Comparison of ENCODE assay signal across 26 mouse cellular contexts in the genomic region with DNA sequence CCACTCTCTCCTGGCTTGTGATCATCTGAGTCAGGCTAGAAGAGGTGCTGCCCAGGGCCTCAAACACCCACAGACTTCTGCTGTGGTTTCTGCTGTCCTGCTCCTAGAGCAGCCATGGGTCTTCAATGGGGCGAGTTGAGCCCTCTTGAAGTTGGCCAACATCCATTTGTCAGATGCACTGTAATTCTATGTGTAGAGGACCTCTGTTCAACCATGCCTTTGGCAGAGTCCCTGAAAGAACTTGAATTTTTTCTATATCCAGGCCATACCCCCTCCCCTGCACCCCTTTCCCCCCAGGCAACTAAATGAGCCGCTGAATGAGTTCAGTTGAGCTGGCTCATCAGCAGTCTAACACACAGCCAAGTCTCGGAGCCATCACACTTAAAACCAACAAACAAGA. TPM values are rescaled to one million over a fixed set of nuclear protein-coding genes. Genes with fewer than 3 reads are reported as not detected.
A peak's percentile ranks its signal among the peaks of the same experiment; 100 is the strongest.
DNase-seq lines count a peak whose midpoint lies in the region; ATAC-seq and TF ChIP-seq lines count a peak whose summit lies in the region.
"Had no signal": no experiment of that assay in that cellular context is flagged by ENCODE, and none has a peak within 500 bp of the region (broad histone marks: within the 10 kb centered on the region; RNA-seq: fewer than 3 reads in every experiment).

No protein-coding gene starts in this region.

- no peak for TF ChIP-seq CTCF in brain, embryonic 14.5 days (IDR thresholded peaks at IDR 0.05; ENCODE audit: borderline replicate concordance, extremely low read depth, insufficient read depth, insufficient read length)

- H3K9ac ChIP-seq in forebrain, embryonic 16.5 days (replicated peaks; ENCODE audit: low read depth, low read length), result no peak overlapping the region
- H3K9ac ChIP-seq in forebrain, embryonic 11.5 days (ENCODE audit: low read length), result no peak overlapping the region
- H3K9ac ChIP-seq in hindbrain, embryonic 16.5 days (ENCODE audit: low read depth, low read length), result no peak overlapping the region
- H3K9ac ChIP-seq in hindbrain, embryonic 12.5 days, result no peak overlapping the region
- H3K9ac ChIP-seq: embryonic facial prominence, embryonic 13.5 days; forebrain, embryonic 13.5 days; hindbrain, embryonic 13.5 days had no signal

- TF ChIP-seq POLR2A in brain, embryonic 14.5 days (IDR thresholded peaks at IDR 0.05; ENCODE audit: borderline replicate concordance, extremely low read depth, insufficient read depth, insufficient read length, poor library complexity, severe bottlenecking), result no peak

- H3K4me2 ChIP-seq in forebrain, embryonic 16.5 days (ENCODE audit: low read length), result no peak overlapping the region
- no peak overlapping the region for H3K4me2 ChIP-seq in forebrain, embryonic 11.5 days (ENCODE audit: low read depth, low read length, severe bottlenecking)
- H3K4me2 ChIP-seq in hindbrain, embryonic 16.5 days (ENCODE audit: low read length), result no peak overlapping the region
- no peak overlapping the region for H3K4me2 ChIP-seq in hindbrain, embryonic 12.5 days (replicated peaks)
- H3K4me2 ChIP-seq: embryonic facial prominence, embryonic 13.5 days; forebrain, embryonic 13.5 days; heart, embryonic 11.5 days; hindbrain, embryonic 13.5 days had no signal

- no peaks in the 10 kb centered on the region for H3K27me3 ChIP-seq in forebrain, embryonic 16.5 days (replicated peaks; ENCODE audit: control insufficient read depth, insufficient read depth, low read length)
- no peaks in the 10 kb centered on the region for H3K27me3 ChIP-seq in forebrain, embryonic 11.5 days (ENCODE audit: control insufficient read depth, insufficient read depth, low read length)
- H3K27me3 ChIP-seq in hindbrain, embryonic 16.5 days (replicated peaks; ENCODE audit: control insufficient read depth, insufficient read depth, low read length), result no peaks in the 10 kb centered on the region
- no peaks in the 10 kb centered on the region for H3K27me3 ChIP-seq in hindbrain, embryonic 12.5 days
- H3K27me3 ChIP-seq: embryonic facial prominence, embryonic 13.5 days; forebrain, embryonic 13.5 days; hindbrain, embryonic 13.5 days had no signal

- H3K4me1 ChIP-seq in forebrain, embryonic 16.5 days (replicated peaks; ENCODE audit: control insufficient read depth, insufficient read depth, low read length), result no peaks in the 10 kb centered on the region
- no peaks in the 10 kb centered on the region for H3K4me1 ChIP-seq in forebrain, embryonic 11.5 days (replicated peaks; ENCODE audit: control insufficient read depth, insufficient read depth, low read length)
- no peaks in the 10 kb centered on the region for H3K4me1 ChIP-seq in hindbrain, embryonic 16.5 days (ENCODE audit: control insufficient read depth, insufficient read depth, low read depth, low read length)
- H3K4me1 ChIP-seq in hindbrain, embryonic 12.5 days, result no peaks in the 10 kb centered on the region; the same call in 1 of the 2 replicates
- H3K4me1 ChIP-seq: forebrain, embryonic 13.5 days had no signal

- H3K9me3 ChIP-seq in forebrain, embryonic 16.5 days (ENCODE audit: control insufficient read depth, low read length), result no peaks in the 10 kb centered on the region
- no peaks in the 10 kb centered on the region for H3K9me3 ChIP-seq in forebrain, embryonic 11.5 days (ENCODE audit: control insufficient read depth, low read length)
- H3K9me3 ChIP-seq in hindbrain, embryonic 16.5 days (ENCODE audit: control insufficient read depth, low read length), result no peaks in the 10 kb centered on the region
- H3K9me3 ChIP-seq in hindbrain, embryonic 12.5 days (replicated peaks), result no peaks in the 10 kb centered on the region
- H3K9me3 ChIP-seq: embryonic facial prominence, embryonic 10.5 days; embryonic facial prominence, embryonic 13.5 days; forebrain, embryonic 13.5 days; hindbrain, embryonic 13.5 days had no signal

- H3K4me3 ChIP-seq in forebrain, embryonic 16.5 days (replicated peaks; ENCODE audit: low read length), result no peak overlapping the region
- no peak overlapping the region for H3K4me3 ChIP-seq in forebrain, embryonic 11.5 days (ENCODE audit: low read depth, low read length)
- no peak overlapping the region for H3K4me3 ChIP-seq in hindbrain, embryonic 16.5 days (ENCODE audit: low read length)
- H3K4me3 ChIP-seq in hindbrain, embryonic 12.5 days, result no peak overlapping the region
- H3K4me3 ChIP-seq: embryonic facial prominence, embryonic 10.5 days; embryonic facial prominence, embryonic 13.5 days; erythroblast, embryonic 14.5 days; forebrain, embryonic 13.5 days; hindbrain, embryonic 13.5 days had no signal

- WGBS in forebrain, embryonic 16.5 days, result 83% methylated on average over 3 of the region's 3 CpGs
- WGBS in forebrain, embryonic 11.5 days, result 90% methylated on average over 3 of the region's 3 CpGs
- 83% methylated on average over 3 of the region's 3 CpGs for WGBS in hindbrain, embryonic 16.5 days
- WGBS in hindbrain, embryonic 12.5 days, result 80% methylated on average over 3 of the region's 3 CpGs

- ATAC-seq in forebrain, embryonic 16.5 days, result peak; percentile 45
- no peak for ATAC-seq in forebrain, embryonic 11.5 days (replicated peaks; ENCODE audit: low FRiP score)
- ATAC-seq in hindbrain, embryonic 16.5 days, result peak; percentile 60; the same call in 1 of the 2 replicates
- no peak for ATAC-seq in hindbrain, embryonic 12.5 days (ENCODE audit: low FRiP score)
- ATAC-seq: forebrain, embryonic 13.5 days had no signal

- H3K36me3 ChIP-seq in forebrain, embryonic 16.5 days (ENCODE audit: control insufficient read depth, insufficient read depth), result no peaks in the 10 kb centered on the region
- no peaks in the 10 kb centered on the region for H3K36me3 ChIP-seq in forebrain, embryonic 11.5 days (ENCODE audit: control insufficient read depth, insufficient read depth, low read length)
- no peaks in the 10 kb centered on the region for H3K36me3 ChIP-seq in hindbrain, embryonic 16.5 days (ENCODE audit: control insufficient read depth, insufficient read depth, low read length)
- H3K36me3 ChIP-seq in hindbrain, embryonic 12.5 days, result no peaks in the 10 kb centered on the region
- H3K36me3 ChIP-seq: hindbrain, embryonic 13.5 days had no signal

- no peak for DNase-seq in forebrain, embryonic 11.5 days (ENCODE audit: low spot score)
- DNase-seq in B cell, adult 2 months, result peak; percentile 8 to 22
- peak; percentile 12 for DNase-seq in brain, embryonic 14.5 days (ENCODE audit: low read depth)
- DNase-seq in adrenal gland, adult 2 months, result no peak
- no peak for DNase-seq in retina, embryonic 14.5 days (ENCODE audit: low spot score)
- DNase-seq: adrenal gland, postnatal 10 days; adrenal gland, postnatal 36 days; cerebellum, adult 11-12 months; cerebellum, adult 8-10 months; cerebellum, postnatal 10 days; cerebellum, postnatal 36 days; embryo, embryonic 11 days; gastrocnemius, postnatal 10 days; gastrocnemius, postnatal 36 days; heart, postnatal 4 days; kidney, adult 11 months; kidney, adult 8-10 months had no signal

- H3K27ac ChIP-seq in forebrain, embryonic 16.5 days (ENCODE audit: low read length), result no peak overlapping the region
- H3K27ac ChIP-seq in forebrain, embryonic 11.5 days (ENCODE audit: low read depth, low read length), result no peak overlapping the region
- no peak overlapping the region for H3K27ac ChIP-seq in hindbrain, embryonic 16.5 days (ENCODE audit: low read depth, low read length)
- no peak overlapping the region for H3K27ac ChIP-seq in hindbrain, embryonic 12.5 days
- H3K27ac ChIP-seq: embryonic facial prominence, embryonic 10.5 days; embryonic facial prominence, embryonic 13.5 days; forebrain, embryonic 13.5 days; hindbrain, embryonic 13.5 days had no signal

RNA-seq across cellular contexts. Expression of a gene that starts 39.5 kb away (rescaled TPM):
- polyA plus RNA-seq in forebrain, embryonic 16.5 days (2015; fragmentation: Nextera tagmentation; extraction: Ambion mirVana), result 2.0 and 2.3 TPM in 2 replicates
- polyA plus RNA-seq in forebrain, embryonic 11.5 days (2014; fragmentation: Nextera tagmentation; extraction: Ambion mirVana), result 6.2 and 6.8 TPM in 2 replicates
- 1.6 and 2.5 TPM in 2 replicates for polyA plus RNA-seq in hindbrain, embryonic 16.5 days (2015; fragmentation: Nextera tagmentation; extraction: Ambion mirVana)
- 5.6 and 6.0 TPM in 2 replicates for polyA plus RNA-seq in hindbrain, embryonic 12.5 days (2016; fragmentation: Nextera tagmentation; extraction: Ambion mirVana)
- polyA plus RNA-seq in brain, embryonic 14.5 days (2012; rRNA removed), result 4.3 and 5.2 TPM in 2 replicates
- 1 to 10 TPM; 4.0 to 5.4 TPM for total RNA-seq in adrenal gland, adult 2 months (2021)
- polyA plus RNA-seq in adrenal gland, adult 2 months (2012; rRNA removed), result 2.0 and 2.2 TPM in 2 replicates
- polyA plus RNA-seq: erythroblast, embryonic 14.5 days had no signal

Comparison
In these comparisons a context has a peak if more than half of its experiments do, and no peak if none do; other contexts are left out.
1. ATAC-seq: peak in forebrain, embryonic 16.5 days (single experiment) and hindbrain, embryonic 16.5 days (single experiment); none in forebrain, embryonic 11.5 days (single experiment) and hindbrain, embryonic 12.5 days (single experiment).
2. DNase-seq: peak in B cell, adult 2 months (2 of 2) and brain, embryonic 14.5 days (single experiment); none in forebrain, embryonic 11.5 days (single experiment), adrenal gland, adult 2 months (single experiment) and retina, embryonic 14.5 days (single experiment).